Mouse (Mus musculus): ENCODE measurements around the gene Kif4.

Gene Kif4

DNA sequence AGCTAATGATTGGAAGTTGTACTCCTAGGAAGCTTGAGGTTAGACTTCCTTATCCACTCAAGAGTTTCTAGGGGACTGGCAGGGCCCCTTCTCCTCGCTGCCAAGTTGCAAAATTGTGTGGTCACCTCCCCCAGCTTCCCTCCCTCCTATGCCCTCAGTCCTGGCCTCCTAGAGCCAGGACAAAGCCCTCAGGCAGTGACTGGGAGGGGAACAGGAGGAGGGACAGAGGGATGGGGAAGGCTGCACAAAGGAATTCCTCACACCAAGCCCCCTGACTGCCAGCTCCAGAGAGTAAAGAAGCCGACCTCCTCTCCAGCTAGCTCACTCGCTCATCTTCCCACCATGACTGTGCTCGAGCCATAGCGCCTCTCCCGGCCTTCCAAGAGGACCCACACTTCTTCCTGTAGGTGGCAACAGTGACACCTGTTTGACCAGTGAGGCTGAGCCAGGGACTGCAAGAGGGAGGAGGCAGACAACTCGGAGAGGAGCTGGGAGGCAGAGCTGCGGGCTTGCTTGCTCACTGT lies 104.2 kb downstream of the Kif4 start, which contains the start of gene Gdpd2:
Gene Gdpd2 (plus strand): TSS at position 209 of the 524 bp plus-strand sequence.
- no peak for DNase-seq (ENCODE audit: extremely low spot score, low read depth, low spot score)

DNA sequence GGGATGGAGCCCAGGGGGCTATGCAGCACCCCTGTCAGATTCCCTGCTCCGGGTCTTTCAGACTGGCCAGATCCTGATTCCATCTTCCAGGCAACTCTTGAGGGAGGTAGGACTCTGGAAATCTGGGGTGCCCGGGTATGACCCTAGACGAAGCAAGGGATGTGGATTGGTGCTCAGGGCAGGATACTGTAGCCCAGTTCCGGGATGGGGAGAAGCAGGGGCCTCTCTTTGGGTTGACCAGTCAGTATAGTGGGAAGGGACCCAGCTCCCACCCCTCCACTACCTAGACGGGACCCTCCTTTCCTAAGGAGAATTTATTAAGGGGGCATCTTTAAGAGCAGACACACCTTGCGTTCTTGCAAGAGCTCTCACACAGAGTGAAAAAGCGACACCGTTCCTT lies 104.7 kb downstream of the Kif4 start:
- DNase-seq (ENCODE audit: extremely low spot score, low read depth, low spot score), result no peak

DNA sequence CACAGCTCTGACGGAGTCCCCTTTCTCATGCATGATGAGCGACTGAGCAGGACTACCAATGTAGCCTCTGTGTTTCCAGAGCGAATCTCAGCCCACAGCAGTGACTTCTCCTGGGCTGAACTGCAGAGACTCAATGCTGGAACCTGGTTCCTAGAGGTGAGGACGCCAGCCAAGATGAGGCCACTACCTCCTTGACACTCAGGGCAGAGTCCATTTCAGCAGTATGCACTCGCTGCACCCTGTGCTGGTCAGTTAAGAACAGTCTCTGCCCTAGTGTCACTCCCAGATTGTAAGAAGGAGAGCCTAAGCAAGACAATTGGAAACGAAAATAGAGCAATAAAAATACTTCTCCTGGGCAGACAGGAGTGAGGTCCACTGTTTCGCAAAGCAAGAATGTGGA lies 108.8 kb downstream of the Kif4 start:
- DNase-seq (ENCODE audit: extremely low spot score, low read depth, low spot score), result no peak

DNA sequence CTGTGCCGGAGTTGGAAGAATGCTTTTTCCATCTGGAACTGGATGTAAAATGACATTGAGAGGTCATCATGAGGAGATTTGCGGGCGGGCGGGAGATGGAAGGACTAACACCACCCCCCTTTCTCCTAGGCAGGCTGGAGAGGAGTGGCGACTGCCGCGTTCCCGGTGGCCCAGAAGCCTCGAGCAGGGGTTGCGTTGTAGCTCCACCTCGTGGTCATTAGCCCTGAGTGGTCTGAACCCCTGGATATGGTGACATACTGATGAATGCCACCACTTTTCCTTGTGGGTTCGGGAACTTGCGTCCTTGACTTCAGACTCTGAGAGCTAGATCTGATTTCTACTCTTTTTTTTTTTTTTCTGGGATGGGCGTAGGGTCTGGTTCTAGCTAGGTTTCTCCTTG lies 113.4 kb downstream of the Kif4 start:
- DNase-seq (ENCODE audit: extremely low spot score, low read depth, low spot score), result no peak

DNA sequence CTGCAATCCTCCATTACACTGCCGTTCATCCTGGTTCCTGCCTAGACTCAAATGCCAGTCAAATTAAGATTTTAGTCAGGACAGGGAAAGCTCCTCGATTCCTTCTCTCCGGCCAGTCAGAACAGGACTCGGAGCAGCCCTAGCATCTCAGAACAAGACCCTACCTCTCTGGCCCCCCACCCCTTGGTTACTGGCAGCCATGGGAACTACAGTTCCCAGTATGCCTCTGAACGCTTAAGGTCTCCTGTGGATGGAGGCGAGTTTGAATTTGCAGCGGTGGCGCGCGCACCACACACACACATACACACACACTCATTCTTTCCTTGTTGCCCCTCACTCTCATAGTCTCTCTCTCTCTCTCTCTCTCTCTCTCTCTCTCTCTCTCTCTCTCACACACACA lies 113.9 kb downstream of the Kif4 start:
- DNase-seq (ENCODE audit: extremely low spot score, low read depth, low spot score), result no peak

DNA sequence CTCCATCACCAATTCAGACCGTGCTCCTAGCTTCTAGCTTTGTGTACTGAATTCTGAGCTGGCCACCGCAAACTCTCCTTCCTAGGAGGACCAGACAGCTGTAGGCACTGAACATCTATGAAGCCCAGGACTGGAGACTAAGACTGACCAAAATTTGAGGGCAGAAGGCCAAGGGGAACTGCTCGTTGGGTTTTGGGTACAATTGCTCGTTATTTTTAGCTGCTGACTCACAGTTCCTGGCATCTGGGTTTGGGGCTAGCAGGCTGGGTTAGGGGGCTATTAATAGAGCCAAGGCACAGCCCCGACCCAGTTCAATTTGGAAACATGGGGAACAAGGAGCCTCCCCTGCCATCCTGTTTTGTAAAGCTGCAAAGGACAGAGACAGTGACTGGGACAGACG lies 115.2 kb downstream of the Kif4 start:
- DNase-seq (ENCODE audit: extremely low spot score, low read depth, low spot score), result no peak

DNA sequence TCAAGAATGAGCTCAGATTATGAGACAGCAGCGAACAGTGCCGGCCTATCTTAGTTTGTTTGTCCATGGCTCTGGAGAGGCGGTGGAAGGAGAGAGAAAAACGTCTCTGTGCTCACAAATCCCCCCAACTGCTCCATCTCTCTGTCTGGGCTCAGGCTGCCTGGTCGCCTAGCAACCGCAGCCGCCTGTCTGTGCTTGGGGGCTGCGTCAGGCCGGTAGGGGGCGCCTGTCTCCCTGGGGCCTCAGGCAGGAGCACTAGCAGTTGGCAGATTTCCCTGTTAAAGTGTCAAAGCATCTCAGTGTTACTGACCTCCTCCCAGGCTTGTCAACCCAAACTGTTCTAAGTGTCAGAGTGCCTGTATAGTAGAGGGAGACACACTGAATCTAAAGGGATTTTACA lies 116.4 kb downstream of the Kif4 start:
- no peak for DNase-seq (ENCODE audit: extremely low spot score, low read depth, low spot score)

DNA sequence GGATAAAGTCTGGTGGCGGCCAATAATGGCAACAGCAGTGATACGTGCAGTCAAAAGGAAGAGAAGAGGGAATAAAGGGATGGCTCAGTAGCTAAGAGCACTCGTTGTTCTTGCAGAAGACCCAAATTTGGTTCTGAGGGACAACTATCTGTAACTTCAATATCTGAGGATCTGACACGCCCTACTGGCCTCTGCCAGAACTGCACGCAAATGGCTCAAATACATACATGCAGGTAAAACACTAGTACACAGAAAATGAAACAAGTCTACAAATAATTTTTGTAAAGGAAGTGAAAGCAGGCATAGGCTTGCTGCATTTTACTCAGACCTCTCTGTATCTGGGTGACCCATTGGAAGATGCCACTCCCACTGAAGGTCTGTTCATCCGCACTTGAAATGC lies 140.3 kb downstream of the Kif4 start:
- DNase-seq (ENCODE audit: extremely low spot score, low read depth, low spot score), result no peak

DNA sequence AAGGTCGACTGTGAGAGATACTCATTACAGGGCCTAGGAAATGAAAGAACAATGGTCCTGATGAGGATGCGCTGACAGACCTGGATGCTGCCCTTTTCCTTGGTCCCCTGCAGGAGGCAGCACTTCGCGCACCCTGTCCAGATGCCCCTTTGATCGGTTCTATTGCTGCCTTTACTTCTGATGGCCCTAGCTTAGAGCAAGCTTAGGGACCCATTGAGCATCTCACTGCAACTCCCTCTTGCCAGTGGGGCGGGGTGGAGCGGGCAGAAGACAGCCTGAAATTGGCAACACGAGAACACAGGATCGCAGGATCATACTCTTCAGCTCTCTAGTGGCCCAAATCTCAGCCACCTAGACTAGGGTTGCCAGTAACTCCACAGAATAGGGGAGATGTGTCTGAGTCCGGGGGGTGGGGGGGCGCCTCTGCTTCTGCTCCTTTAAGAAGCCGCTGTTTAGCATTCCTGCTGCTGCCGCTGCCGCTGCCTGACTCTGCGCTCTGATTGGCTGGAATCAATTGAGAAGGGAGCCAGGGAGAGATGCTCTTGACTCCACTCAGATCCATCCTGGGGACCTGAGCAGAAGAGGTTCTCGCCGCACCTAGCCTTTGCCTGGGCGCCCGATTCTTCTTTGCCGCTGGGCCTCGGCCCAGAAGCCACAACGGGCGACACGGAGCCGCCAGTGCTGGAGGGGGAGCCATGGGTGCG lies 141.8 kb downstream of the Kif4 start, which contains the start of gene Dlg3:
Gene Dlg3 (plus strand): TSS at position 542 of the 704 bp plus-strand sequence.
- DNase-seq (ENCODE audit: extremely low spot score, low read depth, low spot score), result no peak

DNA sequence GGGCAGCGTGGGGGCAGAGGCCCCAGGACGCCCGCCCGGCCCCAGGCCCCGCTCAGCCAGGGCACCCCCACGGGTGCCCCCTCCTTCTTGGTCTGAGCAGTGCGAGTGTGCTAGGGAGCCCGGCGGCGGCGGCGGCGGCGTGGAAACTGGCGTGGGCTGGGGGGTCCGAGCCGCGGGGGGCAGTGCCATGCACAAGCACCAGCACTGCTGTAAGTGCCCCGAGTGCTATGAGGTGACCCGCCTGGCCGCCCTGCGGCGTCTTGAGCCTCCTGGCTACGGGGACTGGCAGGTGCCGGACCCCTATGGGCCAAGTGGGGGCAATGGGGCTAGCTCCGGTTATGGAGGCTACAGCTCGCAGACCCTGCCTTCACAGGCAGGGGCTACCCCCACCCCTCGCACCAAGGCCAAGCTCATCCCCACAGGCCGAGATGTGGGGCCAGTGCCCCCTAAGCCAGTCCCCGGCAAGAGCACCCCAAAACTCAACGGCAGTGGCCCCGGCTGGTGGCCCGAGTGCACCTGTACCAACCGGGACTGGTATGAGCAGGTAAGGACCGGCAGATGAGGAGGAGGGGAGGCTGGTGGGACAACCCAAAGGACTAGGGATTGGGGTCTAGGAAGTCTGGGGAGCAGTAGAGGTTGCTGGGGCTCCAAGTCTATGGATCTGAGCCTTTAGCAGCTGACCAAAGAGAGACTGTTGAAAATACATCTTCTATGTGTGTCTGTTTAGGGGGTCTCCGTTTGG lies 142.5 kb downstream of the Kif4 start:
- no peak for DNase-seq (ENCODE audit: extremely low spot score, low read depth, low spot score)

DNA sequence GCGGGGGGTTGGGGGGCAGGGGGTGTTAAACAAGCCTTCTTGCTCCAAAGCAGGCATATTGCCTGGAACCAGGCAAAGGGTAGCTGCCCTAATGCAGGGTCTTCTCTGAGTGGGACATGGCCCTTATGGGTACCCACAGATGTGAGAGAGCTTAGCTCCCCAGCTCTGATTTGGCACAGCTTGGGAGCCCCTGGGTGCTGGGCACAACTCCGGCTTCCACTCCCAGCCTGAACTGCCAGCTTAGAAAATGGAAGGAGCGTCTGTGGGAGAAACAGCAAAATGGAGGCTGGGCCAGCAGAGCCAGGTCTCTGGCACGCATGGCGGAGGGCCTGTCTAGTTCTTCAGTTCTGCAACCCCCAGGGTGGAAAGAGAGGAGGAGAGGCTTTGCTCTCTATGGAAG lies 143.7 kb downstream of the Kif4 start:
- no peak for DNase-seq (ENCODE audit: extremely low spot score, low read depth, low spot score)

DNA sequence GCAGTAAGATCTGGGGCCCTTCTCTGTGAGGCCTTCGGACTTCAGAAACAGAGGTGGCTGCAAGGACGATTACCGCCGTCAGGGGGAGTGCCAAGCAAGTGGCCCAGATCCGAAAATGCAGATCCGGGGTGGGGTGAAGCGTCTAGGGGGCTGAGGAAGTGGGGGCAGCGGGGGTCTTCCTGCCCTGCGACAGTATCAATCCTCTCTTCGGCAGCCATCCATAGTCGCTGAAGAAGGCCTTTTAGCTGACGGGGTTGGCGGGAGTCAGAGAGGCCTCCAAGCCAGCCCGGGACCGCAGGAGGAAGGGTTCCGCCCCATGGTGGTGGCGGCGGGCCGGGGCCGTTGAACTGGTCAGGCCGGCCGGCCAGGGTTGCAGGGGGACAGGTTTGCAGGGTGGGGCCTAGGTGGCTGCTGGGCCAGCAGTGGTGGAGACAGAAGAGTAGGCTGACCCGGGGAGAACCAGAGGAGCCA lies 148.8 kb downstream of the Kif4 start:
- DNase-seq (ENCODE audit: extremely low spot score, low read depth, low spot score), result no peak

DNA sequence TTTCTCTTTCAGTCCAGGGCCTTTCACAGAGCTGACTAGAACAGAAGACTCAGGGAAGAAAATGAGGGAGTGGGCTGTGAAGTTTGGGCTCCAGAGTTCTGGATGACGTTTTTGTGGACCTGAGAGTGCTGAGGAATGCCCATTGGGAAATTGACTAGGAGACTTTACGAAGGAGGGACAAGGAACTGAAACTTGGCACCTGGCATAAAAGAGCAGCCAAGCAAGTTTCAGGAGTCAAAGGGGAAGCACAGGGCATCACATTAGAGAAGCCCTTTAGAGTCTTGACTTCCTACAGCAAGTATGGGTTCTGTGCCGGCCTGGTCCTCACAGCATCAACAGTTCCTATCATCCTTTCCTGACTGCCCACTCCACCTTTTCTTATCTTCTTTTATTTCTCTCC lies 149.9 kb downstream of the Kif4 start:
- DNase-seq (ENCODE audit: extremely low spot score, low read depth, low spot score), result no peak

DNA sequence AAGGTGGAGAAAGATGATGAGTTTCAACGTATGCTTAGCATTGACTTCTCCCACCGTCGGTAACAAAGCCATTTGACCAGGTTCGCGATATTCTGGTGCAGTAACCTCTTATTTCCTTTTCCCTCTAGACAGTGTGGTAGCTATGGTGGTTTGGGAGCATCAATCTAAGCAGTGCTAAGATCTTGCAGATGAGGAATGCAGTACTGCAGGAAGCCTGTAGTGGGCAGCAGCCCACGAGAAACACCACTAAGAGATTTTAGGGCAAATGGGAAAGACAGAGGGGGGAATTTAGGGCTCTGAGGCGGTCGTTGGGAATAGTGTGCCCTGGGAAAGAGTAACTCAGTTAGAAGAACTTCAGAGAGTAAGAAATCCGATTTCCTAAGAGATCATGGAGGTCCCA lies 151.0 kb downstream of the Kif4 start:
- peak; percentile 52 for DNase-seq (ENCODE audit: extremely low spot score, low read depth, low spot score)
